Mouse (Mus musculus) forebrain, embryonic 16.5 days (tissue): ENCODE measurements around the gene C2cd4c. TPM values are rescaled to one million over a fixed set of nuclear protein-coding genes. Genes with fewer than 3 reads are reported as not detected.

Experiments used
- ATAC-seq: fragments of 200-750 bp; cut with Nextera tagmentation; 2 replicates; pipeline ENCODE4 v1.8.0; 2017; ENCODE audit warnings: mild to moderate bottlenecking, moderate library complexity
- H3K27ac ChIP-seq: fragments of 300-500 bp; sonication (generic); 2 replicates; pipeline ENCODE4 v1.5.1; 2014; ENCODE audit warnings: low read length, control low read depth
- H3K27me3 ChIP-seq: fragments of 300-500 bp; sonication (generic); replicated peaks from 2 replicates; pipeline ENCODE4 v1.6.1; 2014; ENCODE audit warnings: low read length; ENCODE audit not compliant: control insufficient read depth, insufficient read depth
- H3K36me3 ChIP-seq: fragments of 300-500 bp; sonication (generic); 2 replicates; pipeline ENCODE4 v1.6.1; 2014; ENCODE audit not compliant: control insufficient read depth, insufficient read depth
- H3K4me1 ChIP-seq: fragments of 300-500 bp; sonication (generic); replicated peaks from 2 replicates; pipeline ENCODE4 v1.6.1; 2014; ENCODE audit warnings: low read length; ENCODE audit not compliant: control insufficient read depth, insufficient read depth
- H3K4me2 ChIP-seq: fragments of 300-500 bp; sonication (generic); 2 replicates; pipeline ENCODE4 v1.6.1; 2014; ENCODE audit warnings: mild to moderate bottlenecking, low read length, control low read depth
- H3K4me3 ChIP-seq: fragments of 300-500 bp; sonication (generic); replicated peaks from 2 replicates; pipeline ENCODE4 v1.5.1; 2014; ENCODE audit warnings: mild to moderate bottlenecking, low read length, control low read depth
- H3K9ac ChIP-seq: fragments of 300-500 bp; sonication (generic); replicated peaks from 2 replicates; pipeline ENCODE4 v1.6.1; 2014; ENCODE audit warnings: low read depth, low read length, control low read depth
- H3K9me3 ChIP-seq: fragments of 300-500 bp; sonication (generic); 2 replicates; pipeline ENCODE4 v1.6.1; 2016; ENCODE audit warnings: low read length; ENCODE audit not compliant: control insufficient read depth
- WGBS: fragments of 180-500 bp; shearing (Covaris S2); extraction: QIAGEN DNeasy Blood & Tissue Kit; methylation state at CpG from one replicate; pipeline ENCODE4 v1.1.7; 2014; 5-methylcytosine and 5-hydroxymethylcytosine counted together
- polyA plus RNA-seq: library from polyadenylated mRNA; unstranded; fragments of >200 nt; fragmentation: Nextera tagmentation; extraction: Ambion mirVana; gene quantifications from 2 replicates; pipeline ENCODE4 v1.2.1, GENCODE M21; 2015

The C2cd4c gene
- polyA plus RNA-seq, 1 experiment from 2014 or later = 0.32 TPM

- no peak overlapping the region for H3K4me2 ChIP-seq
- no peaks in the 10 kb centered on the region for H3K4me1 ChIP-seq
- H3K36me3 ChIP-seq = no peaks in the 10 kb centered on the region
- H3K9ac ChIP-seq = no peak overlapping the region
- no peak overlapping the region for H3K27ac ChIP-seq
- H3K27me3 ChIP-seq = no peaks in the 10 kb centered on the region
- H3K9me3 ChIP-seq = 0 out of 2 replicates have a peak, but pooled peaks cover 3% of the 10 kb centered on the region
- WGBS = 97% methylated on average over 6 of the region's 6 CpGs
- ATAC-seq = no peak
- H3K4me3 ChIP-seq = no peak overlapping the region
These were observed 39.0 kb downstream of the C2cd4c start for GRCm38 (mm10) chr10:79574796-79575195.

- Histone ChIP-seq H3K36me3 (no peaks in the 10 kb centered on the region), H3K9me3 (0 out of 2 replicates have a peak, but pooled peaks cover 3% of the 10 kb centered on the region), H3K4me2 (no peak overlapping the region), H3K4me3 (no peak overlapping the region), H3K9ac (no peak overlapping the region), H3K4me1 (no peaks in the 10 kb centered on the region), H3K27ac (no peak overlapping the region), H3K27me3 (no peaks in the 10 kb centered on the region)
- ATAC-seq = no peak
- 83% methylated on average over 8 of the region's 8 CpGs for WGBS
These were observed 39.5 kb downstream of the C2cd4c start for GRCm38 (mm10) chr10:79574350-79574749.

- no peak overlapping the region for H3K9ac ChIP-seq
- H3K4me3 ChIP-seq = no peak overlapping the region
- H3K27ac ChIP-seq = no peak overlapping the region
- no peaks in the 10 kb centered on the region for H3K36me3 ChIP-seq
- no peaks in the 10 kb centered on the region for H3K4me1 ChIP-seq
- whole genome bisulfite sequencing = 89% methylated on average over 6 of the region's 6 CpGs
- no peak overlapping the region for H3K4me2 ChIP-seq
- no peaks in the 10 kb centered on the region for H3K27me3 ChIP-seq
- H3K9me3 ChIP-seq = 0 out of 2 replicates have a peak, but pooled peaks cover 3% of the 10 kb centered on the region
- no peak for ATAC-seq
These were observed 40.2 kb downstream of the C2cd4c start for GRCm38 (mm10) chr10:79573611-79574010.

- ATAC-seq = no peak
- no peak overlapping the region for H3K9ac ChIP-seq
- no peak overlapping the region for H3K4me2 ChIP-seq
- H3K36me3 ChIP-seq = no peaks in the 10 kb centered on the region
- H3K9me3 ChIP-seq = no peaks in the 10 kb centered on the region
- H3K27ac ChIP-seq = no peak overlapping the region
- no peaks in the 10 kb centered on the region for H3K4me1 ChIP-seq
- WGBS = 98% methylated on average over 2 of the region's 2 CpGs
- no peaks in the 10 kb centered on the region for H3K27me3 ChIP-seq
- no peak overlapping the region for H3K4me3 ChIP-seq
These were observed 42.5 kb downstream of the C2cd4c start for GRCm38 (mm10) chr10:79571314-79571713.

- H3K27me3 ChIP-seq = no peaks in the 10 kb centered on the region
- H3K27ac ChIP-seq = no peak overlapping the region
- ATAC-seq = no peak
- no peak overlapping the region for H3K9ac ChIP-seq
- H3K9me3 ChIP-seq = no peaks in the 10 kb centered on the region
- WGBS = 94% methylated on average over 5 of the region's 5 CpGs
- no peak overlapping the region for H3K4me2 ChIP-seq
- H3K4me1 ChIP-seq = no peaks in the 10 kb centered on the region
- no peaks in the 10 kb centered on the region for H3K36me3 ChIP-seq
- H3K4me3 ChIP-seq = no peak overlapping the region
These were observed 43.9 kb downstream of the C2cd4c start for GRCm38 (mm10) chr10:79569921-79570320.

GRCm38 (mm10) chr10:79559716-79560115 lies 54.1 kb downstream of the C2cd4c start:
- no peak overlapping the region for H3K9ac ChIP-seq
- no peak overlapping the region for H3K4me3 ChIP-seq
- ATAC-seq = no peak
- H3K36me3 ChIP-seq = no peaks in the 10 kb centered on the region
- 92% methylated on average over 2 of the region's 2 CpGs for WGBS
- H3K27ac ChIP-seq = no peak overlapping the region
- peaks cover 5% of the 10 kb centered on the region for H3K4me1 ChIP-seq
- H3K9me3 ChIP-seq = no peaks in the 10 kb centered on the region
- H3K4me2 ChIP-seq = no peak overlapping the region
- H3K27me3 ChIP-seq = no peaks in the 10 kb centered on the region

- no peak overlapping the region for H3K4me2 ChIP-seq
- H3K4me3 ChIP-seq = no peak overlapping the region
- H3K27ac ChIP-seq = no peak overlapping the region
- H3K27me3 ChIP-seq = no peaks in the 10 kb centered on the region
- no peaks in the 10 kb centered on the region for H3K36me3 ChIP-seq
- H3K4me1 ChIP-seq = peaks cover 19% of the 10 kb centered on the region
- no peak for ATAC-seq
- no peak overlapping the region for H3K9ac ChIP-seq
- 98% methylated on average over 5 of the region's 5 CpGs for WGBS
- H3K9me3 ChIP-seq = no peaks in the 10 kb centered on the region
These were observed 56.3 kb downstream of the C2cd4c start for GRCm38 (mm10) chr10:79557496-79557895.

- Histone ChIP-seq H3K27ac (no peak overlapping the region), H3K9ac (no peak overlapping the region), H3K4me3 (no peak overlapping the region), H3K4me1 (peaks cover 23% of the 10 kb centered on the region), H3K27me3 (no peaks in the 10 kb centered on the region), H3K4me2 (no peak overlapping the region), H3K9me3 (no peaks in the 10 kb centered on the region), H3K36me3 (no peaks in the 10 kb centered on the region)
- 87% methylated on average over 5 of the region's 5 CpGs for WGBS
- no peak for ATAC-seq
These were observed 56.9 kb downstream of the C2cd4c start for GRCm38 (mm10) chr10:79556951-79557350.
